Mouse (Mus musculus) stomach, embryonic 15.5 days (tissue): ENCODE data around the gene A730049H05Rik. TPM values are rescaled to one million over a fixed set of nuclear protein-coding genes. Genes with fewer than 3 reads are reported as not detected.

ENCODE experiments used
- ATAC-seq: fragments of 200-750 bp; cut with Nextera tagmentation; 2 replicates; pipeline ENCODE4 v1.8.0; 2017; ENCODE audit warnings: low read depth, moderate number of reproducible peaks, moderate TSS enrichment; ENCODE audit not compliant: insufficient read depth, low FRiP score
- H3K27ac ChIP-seq: fragments of 300-500 bp; sonication (generic); 2 replicates; pipeline ENCODE4 v1.5.1; 2015; ENCODE audit warnings: mild to moderate bottlenecking, inconsistent platforms
- H3K27me3 ChIP-seq: fragments of 300-500 bp; sonication (generic); replicated peaks from 2 replicates; pipeline ENCODE4 v1.6.1; 2015; ENCODE audit warnings: inconsistent platforms
- H3K36me3 ChIP-seq: fragments of 300-500 bp; sonication (generic); 2 replicates; pipeline ENCODE4 v1.6.1; 2015; ENCODE audit warnings: inconsistent platforms
- H3K4me1 ChIP-seq: fragments of 300-500 bp; sonication (generic); 2 replicates; pipeline ENCODE4 v1.6.1; 2015; ENCODE audit warnings: inconsistent platforms
- H3K4me2 ChIP-seq: fragments of 300-500 bp; sonication (generic); 2 replicates; pipeline ENCODE4 v1.6.1; 2015; ENCODE audit warnings: mild to moderate bottlenecking, inconsistent platforms
- H3K4me3 ChIP-seq: fragments of 300-500 bp; sonication (generic); replicated peaks from 2 replicates; pipeline ENCODE4 v1.5.1; 2015; ENCODE audit warnings: inconsistent platforms
- H3K9ac ChIP-seq: fragments of 300-500 bp; sonication (generic); 2 replicates; pipeline ENCODE4 v1.6.1; 2015; ENCODE audit warnings: inconsistent platforms
- H3K9me3 ChIP-seq: fragments of 300-500 bp; sonication (generic); 2 replicates; pipeline ENCODE4 v1.6.1; 2016; ENCODE audit warnings: inconsistent platforms
- WGBS: fragments of 180-500 bp; shearing (Covaris S2); methylation state at CpG from one replicate; pipeline ENCODE4 v1.1.7; 2015; 5-methylcytosine and 5-hydroxymethylcytosine counted together
- polyA plus RNA-seq: library from polyadenylated mRNA; unstranded; fragments of >200 nt; fragmentation: Nextera tagmentation; extraction: Ambion mirVana; gene quantifications from 2 replicates; pipeline ENCODE4 v1.2.1, GENCODE M21; 2015

The A730049H05Rik gene
- polyA plus RNA-seq, 1 experiment from 2014 or later: 0.49 TPM

GRCm38 (mm10) chr6:92883131-92883900 is 67.0 kb downstream of the A730049H05Rik start:
- Histone ChIP-seq H3K27me3 (no peaks in the 10 kb centered on the region), H3K4me2 (no peak overlapping the region), H3K9me3 (no peaks in the 10 kb centered on the region), H3K4me3 (no peak overlapping the region), H3K36me3 (peaks cover 25% of the 10 kb centered on the region), H3K4me1 (no peaks in the 10 kb centered on the region), H3K9ac (no peak overlapping the region), H3K27ac (no peak overlapping the region)
- WGBS: 71% methylated on average over 9 of the region's 9 CpGs
- ATAC-seq: no peak

- Histone ChIP-seq H3K27me3 (no peaks in the 10 kb centered on the region), H3K9me3 (no peaks in the 10 kb centered on the region), H3K4me3 (no peak overlapping the region), H3K4me2 (no peak overlapping the region), H3K36me3 (peaks cover 22% of the 10 kb centered on the region; the same call in 1 of the 2 replicates), H3K27ac (no peak overlapping the region), H3K4me1 (no peaks in the 10 kb centered on the region), H3K9ac (no peak overlapping the region)
- WGBS: 47% methylated on average over 1 of the region's 1 CpGs
- ATAC-seq: no peak
Measured at GRCm38 (mm10) chr6:92891535-92891934, 75.3 kb downstream of the A730049H05Rik start.

Other genes starting within 250 kb of the A730049H05Rik start
- gene Prickle2, start 110.3 kb upstream of the A730049H05Rik start, polyA plus RNA-seq: 7.7 and 8.5 TPM in 2 replicates
- gene Gm15737, start 52.9 kb downstream of the A730049H05Rik start, polyA plus RNA-seq: 0.05 and 0.15 TPM in 2 replicates
- gene Adamts9, start 127.0 kb downstream of the A730049H05Rik start, polyA plus RNA-seq: 30.6 and 45.2 TPM in 2 replicates